Mouse (Mus musculus) 416B (cell line): ENCODE results near the gene Mxi1.

ENCODE experiments used
- DNase-seq: peaks from one replicate; pipeline ENCODE4 v3.0.0; 2011; ENCODE audit warnings: low read depth

Gene Mxi1

DNA sequence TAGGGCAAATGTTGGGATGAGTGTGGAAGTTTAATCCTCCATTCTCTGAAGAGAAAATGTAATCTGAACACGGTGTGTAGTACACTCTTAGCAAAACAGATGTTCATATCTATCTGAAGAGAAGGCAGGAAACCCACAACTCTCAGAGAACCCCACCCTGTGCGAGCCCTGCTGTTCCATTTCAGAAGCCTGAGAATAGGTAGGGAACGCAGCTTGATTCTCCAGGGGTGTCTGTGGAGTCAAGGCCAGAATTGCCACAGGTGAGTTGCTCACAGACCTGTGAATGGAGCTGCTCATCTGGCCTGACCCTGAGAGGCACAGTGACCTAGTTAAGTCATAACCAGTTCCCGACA is 10.5 kb upstream of the Mxi1 start:
- no peak for DNase-seq

DNA sequence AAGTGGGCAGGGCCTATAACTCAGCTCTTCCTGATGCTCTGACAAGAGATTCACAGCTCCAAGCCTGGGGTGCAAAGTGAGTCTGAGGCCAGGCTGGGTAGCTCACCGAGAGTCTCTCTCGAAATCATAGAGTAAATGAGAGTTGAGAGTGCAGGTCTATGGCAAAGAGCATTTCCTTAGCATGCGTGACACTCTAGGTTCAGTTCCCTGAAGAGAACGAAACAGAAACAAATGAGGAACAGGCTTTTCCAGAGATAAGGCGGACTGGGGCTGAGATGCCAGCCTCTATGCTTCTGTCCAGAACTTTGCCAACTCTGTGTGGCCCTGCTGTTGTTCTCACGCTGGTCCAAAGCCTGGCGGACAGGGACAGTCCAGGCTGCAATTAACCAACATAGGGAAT is 6.9 kb upstream of the Mxi1 start:
- DNase-seq, result no peak

DNA sequence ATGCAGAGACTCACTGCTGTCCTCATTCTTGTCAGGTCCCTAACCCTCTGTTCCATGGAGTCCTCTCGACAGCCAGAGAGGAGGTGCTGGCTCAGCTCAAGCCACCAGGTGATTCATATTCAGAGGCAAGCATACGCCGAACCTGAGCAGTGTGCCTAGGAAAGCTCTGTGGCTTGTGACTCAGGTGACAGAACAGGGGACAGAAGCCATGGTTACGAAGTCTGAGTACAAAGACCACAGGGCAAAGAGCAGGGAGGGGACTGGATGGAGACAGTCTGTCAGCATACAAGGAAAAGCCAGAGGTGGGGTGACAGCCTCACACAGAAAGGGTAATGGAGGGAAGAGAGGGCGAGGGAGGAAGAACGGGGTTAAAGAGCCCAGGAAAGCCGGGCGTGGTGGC is 4.7 kb upstream of the Mxi1 start:
- no peak for DNase-seq

DNA sequence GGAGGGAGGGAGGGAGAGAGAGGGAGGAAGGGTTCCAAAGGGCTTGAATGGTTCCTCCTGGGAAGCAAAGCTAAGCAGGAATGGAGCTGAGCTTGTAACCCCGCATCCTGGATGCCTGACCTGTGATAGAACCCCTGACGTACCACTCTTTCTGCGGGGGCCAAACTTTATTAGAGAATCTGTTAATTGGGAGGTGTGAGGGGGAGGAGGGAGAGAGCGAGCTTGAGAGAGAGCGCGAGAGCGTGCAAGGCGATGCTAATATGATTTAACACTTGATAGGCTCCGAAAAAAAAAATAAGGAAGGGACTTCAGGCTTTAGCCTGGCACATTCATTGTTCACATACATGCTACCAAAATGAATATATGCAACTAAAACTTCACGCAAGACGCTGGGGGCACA is 3.6 kb upstream of the Mxi1 start:
- no peak for DNase-seq

DNA sequence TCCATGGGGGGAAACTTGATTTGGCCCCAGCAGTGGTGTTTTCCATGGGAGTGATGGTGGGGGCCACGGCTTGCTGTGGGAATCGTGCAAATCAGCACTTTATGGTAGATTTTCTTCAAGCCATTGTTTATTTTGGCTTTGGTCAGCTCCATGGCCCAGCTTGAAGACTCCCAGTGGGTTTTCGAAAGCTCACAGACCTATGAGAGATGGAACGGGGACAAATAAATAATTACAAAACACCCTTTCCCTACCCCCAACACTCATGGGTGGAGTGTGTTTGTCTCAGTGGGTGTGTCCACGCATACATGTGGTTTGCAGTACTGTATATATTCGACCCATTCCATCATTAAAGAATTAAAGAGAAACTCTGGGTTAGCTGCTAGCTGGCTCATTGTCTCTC is 3.1 kb upstream of the Mxi1 start:
- no peak for DNase-seq

DNA sequence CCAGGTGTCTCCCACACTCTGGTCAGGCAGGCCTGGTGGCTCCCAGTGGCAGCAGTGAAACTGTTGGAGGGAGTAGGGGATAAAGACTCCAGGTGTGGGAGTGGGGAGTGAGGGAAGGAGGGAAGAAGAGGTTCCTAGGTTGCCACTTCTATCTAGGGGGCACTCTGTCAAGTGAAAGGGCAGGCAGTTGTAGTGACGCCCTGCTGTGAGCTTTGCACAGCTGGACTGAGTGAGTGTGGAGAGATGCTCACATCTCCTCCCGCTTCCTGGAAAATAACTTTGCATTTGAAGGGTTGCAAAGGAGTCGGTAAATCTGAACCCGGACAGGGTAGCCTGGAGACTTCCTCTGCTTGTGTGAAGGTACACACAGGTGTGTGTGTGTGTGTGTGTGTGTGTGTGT is 687 bp upstream of the Mxi1 start:
- DNase-seq, result no peak

DNA sequence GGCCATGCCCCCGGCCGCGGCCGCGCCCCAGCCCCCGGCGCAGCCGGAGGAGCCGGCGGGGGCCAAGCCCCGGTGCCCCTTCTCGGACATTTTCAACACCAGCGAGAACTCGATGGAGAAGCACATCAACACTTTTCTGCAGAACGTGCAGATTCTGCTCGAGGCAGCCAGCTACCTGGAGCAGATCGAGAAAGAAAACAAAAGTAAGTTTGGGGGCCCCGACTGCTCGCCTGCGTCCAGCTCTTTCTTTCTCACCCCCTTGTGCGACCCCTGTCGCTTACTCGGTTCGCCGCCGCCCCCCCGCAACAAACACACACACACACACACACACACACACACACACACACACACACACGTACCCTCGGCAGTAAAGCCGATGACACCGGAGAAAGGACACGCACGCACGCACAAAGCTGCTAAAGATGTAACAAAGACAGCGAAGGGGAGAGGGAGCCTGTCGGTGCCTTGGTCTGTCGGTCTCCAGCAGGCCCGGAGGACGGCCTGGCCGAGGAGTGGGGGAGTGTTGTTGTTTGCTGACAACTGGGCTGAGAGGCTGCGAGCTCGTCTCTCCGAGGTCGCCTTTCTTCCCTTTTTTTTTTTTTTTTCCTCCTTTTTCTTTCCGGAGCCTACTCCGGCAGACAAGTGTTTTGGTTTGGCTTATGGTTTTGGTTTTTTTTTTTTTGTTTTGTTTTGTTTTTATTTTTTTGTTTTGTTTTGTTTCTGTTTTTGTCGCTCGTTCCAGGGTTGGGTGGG is 629 bp downstream of the Mxi1 start:
- peak; percentile 70 for DNase-seq

DNA sequence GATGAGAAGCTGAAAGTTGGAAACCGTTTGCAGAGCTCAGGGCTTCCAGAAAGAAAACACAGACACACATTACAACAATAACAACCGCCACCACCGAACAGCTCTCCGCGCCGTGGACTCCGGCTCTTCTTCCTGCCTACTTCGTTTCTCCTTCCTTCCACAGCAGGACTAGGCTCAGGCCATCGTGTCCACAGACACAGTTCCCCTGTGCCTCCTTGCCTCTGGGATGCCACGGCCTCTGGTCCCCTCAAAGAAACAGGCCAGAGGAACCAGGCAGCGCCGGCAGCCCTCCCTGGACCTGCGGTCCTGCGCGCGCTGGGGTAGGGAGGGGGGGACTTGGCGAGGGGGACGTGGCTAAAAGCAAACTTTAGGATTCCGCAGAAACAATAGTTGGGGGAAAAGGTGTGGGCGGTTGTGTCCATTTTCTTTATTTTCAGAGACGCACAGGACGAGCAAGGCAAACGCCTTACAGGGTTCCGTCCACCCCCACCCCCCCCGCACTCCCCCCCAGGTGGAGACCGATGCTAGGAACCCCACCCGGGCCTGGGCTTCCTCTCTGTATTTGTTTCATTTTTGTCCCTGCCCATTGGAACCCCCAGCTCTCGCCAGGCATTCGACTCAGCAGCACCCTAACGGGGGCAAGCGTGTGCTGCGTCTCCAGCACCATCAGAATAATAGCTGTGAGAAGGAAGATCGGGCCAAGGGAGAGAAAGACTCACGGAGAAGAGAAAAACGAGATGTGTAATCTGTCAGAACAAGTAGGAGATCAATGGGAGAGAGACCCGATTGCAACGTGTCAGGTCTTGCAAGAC is 1.4 kb downstream of the Mxi1 start:
- DNase-seq, result peak; percentile 68

DNA sequence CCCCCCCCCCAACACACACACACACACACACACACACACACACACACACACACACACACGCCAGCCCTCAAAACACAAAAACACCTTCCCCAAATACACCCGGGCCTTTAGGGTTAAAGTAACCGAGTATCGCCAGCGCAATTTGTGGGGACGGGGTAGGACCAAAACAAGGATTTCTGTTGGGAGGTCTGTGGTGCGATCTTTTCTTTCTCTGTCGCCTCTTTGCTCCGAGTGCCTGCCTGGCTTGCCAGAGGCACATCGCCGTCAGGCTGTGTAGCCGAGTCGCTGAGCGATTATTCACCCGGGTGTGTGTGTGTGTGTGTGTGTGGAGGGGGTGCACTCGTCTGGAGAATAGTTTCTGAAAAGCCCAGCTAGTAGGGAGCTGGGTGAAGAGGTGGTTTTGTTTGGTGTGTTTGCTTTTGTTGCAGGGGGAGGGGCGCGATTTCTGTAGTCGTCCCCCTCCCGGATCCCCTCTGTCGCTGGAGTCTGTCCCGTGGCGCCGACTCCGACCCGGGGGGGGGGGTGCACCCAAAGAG is 2.1 kb downstream of the Mxi1 start:
- peak; percentile 75 for DNase-seq

DNA sequence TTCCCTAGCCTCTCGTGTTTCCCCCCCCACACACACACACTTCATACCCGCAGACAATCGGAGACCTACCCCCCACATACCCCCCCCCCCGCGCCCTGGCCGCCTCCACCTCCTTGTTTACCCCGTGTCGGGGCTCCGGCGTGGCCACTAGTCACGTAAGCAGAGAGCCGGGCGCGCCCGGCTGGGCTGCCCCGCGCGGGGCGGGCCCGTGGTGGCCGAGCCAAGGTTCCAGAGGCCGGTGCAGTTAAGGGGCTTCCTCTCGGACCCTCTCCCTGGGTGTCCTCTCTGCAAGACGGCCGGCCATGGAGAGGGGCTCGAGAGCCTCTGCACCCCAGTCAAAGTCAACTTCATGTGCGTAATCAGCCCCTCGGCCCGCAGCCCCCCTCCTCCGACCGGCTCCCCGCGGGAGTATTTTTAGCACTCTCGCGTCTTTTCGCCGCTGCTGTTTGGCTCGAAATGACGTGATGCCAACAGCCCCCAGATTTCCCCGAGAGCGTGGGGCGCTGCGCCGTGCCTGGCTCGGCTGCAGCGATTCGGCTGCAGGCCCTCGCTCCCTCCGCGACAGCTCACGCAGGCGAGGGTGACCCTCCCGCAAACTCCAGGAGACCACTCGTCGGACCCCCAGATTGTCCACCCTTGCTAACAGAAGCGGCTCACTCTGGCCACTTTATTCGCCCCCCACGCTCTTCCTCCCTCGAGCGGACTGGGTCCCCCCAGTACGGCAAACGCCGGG is 2.8 kb downstream of the Mxi1 start:
- peak; percentile 81 for DNase-seq

DNA sequence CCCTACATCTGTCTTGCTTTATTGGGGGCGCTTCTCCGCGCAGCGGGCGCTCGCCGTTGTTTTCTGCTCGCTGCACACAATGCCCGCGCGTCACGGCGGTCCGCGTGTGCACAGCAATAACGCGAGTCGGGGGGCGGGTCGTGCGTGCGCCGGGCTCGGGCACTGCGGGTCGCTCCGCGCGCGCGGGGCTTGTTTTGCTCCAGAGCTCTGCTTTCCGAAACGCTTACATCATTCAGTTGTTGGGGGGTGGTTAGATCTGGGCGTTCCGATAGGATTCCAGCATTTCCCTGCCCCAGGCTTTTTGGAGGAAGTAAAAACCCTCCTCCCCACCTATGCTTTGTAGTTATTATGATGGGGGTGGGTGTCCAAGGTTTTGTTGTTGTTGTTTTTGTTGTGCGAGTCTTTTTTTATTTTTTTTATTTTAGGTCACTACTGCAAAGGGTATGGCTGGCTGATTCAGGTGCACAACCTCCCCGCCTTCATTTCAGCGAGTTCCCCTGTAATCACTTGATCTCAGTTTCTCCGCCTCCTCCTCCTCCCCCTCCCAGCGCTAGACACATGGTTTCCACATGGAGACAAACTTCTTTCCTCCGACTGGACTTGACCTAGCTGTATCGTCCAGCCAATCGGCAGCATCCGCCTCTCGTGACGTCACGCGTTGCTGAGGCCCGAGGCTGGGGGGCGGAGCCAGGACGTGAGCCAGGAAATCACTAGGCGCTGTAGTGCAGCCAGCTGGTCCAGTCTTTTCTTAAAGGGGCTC is 3.5 kb downstream of the Mxi1 start:
- DNase-seq, result peak; percentile 99

DNA sequence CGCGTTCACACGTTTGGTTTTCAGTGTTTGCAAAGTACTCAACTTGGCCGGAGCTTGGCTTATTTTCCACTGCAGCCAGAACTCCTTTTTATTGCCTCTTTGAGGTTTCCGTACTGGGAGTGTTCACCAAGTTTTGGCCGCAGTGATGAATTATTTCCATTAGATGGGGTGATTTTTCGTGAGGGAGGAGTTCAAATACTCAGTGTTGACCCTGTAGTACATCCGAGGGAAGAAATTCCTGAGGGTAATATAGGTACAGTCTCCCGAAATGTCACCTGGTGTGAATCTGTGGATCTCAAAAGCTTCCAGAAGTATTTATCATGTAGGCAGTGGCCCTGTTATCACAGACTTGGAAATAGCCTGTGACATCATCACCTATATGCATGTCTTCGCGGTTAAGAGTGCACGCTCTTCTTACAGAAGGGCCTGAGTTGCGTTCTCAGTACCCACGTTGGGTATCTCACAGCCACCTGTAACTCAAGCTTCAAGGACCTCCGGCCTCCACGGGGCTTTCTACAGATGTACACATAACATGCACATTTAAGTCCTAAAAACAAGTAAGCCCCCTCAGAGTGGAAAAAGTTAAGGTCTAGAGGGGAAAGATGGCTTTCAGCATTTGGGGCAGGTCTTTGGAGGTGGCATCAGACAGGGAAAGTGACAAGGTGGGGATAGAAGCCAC is 4.4 kb downstream of the Mxi1 start:
- DNase-seq, result no peak

DNA sequence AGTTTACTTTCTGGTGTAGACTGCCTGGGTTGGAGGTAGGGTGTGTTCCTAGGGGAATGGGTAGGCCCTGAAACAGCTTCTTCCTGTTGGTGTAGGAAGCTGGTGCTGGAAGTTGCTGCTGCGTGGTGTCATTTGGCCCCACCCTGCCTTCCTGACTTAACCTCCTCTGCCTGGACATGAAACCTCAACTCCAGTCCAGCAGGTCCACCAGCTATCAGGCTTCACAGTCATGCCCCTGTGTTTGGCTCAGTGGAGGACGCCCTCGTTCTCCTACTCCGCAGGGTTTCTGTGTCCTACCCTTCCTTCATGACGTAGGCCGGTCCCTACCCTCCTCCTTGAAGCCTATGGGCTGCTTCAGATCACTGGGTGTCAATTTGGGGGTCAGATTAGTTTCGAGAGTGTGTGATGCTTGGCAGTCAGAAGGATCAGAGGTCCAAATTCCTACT is 4.9 kb downstream of the Mxi1 start:
- DNase-seq, result peak; percentile 46

DNA sequence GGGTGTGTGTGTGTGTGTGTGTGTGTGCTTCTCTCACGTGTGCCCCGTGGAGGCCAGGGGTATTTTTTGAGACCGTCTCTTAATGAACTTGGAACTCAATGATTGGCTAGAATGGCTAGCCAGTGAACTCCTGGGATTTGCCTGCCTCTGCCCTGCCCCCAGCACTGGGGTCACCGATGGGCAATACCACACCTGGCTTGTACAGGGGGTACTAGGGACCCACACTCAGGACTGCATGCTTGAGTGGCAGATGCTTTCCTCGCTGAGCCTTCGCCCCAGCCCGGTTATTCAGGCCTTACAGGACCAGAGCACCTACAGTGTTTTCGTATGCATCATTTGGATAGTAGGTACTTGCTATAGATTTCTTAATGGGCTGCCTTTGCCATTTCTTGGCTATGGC is 5.8 kb downstream of the Mxi1 start:
- no peak for DNase-seq

DNA sequence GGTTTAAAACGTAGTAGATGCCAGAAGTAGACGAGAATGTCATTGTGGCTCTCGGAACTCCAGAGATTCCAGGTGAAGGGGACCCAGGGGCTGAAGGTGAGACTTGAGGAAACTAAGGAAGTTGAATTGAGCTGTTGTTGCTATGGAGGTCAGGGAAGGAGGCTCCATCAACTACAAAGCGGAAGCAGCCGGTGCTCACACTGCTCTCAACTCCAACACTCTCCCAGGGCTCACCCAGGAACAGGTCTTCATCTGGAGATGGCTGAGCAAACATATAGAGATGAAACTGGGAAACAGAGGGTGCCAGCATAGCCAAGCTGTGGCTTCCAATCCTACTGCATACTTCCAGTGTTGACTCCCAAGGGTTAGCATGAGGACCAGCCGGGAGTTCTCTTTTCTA is 6.6 kb downstream of the Mxi1 start:
- no peak for DNase-seq

DNA sequence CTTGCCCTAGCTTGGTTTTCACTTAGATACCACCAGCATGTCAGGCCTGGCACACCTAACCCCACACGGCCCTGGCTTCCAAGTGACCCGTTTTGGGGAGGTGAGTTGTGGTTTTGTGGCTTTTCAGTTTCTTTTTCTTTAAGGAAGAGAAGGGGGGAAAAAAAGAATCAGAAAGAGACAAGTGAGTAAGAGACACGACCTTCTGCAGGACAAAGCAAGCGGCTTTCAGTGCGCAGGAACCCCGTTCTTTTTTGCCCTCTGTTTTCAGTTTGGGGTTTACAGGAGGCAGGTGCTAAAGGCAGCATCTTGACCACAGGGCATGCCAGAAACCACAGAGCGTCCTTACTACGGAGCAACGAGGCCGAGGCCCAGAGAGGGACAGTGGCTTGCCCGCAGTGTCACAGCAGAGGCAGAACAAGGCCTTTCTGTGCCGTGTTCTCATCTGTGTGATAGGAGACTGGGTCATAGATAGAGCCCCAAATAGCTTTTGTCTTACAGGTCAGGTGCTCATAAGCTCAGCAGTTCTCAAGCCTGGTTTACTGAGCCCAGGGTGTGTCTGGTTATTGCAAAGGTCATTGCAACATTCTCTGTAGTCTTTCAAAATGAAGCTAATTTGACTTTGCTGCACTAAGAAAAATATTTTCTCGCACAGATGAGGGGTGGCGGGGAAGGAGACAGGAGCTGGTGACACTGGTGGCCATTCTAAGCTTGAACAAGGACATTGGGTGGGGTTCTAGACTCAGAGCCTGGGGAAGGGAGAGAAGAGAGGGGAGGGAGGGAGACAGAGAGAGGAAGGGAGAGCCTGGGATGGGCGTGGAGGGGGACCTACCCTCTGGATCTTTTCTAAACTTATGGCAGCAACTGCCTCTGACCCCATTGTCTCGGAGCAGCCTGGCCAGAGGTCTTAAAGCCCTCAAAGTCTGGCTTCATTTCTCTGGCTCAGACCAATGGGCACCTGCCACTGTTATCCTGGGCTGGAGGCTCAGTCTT is 8.1 kb downstream of the Mxi1 start:
- DNase-seq, result peak; percentile 70

DNA sequence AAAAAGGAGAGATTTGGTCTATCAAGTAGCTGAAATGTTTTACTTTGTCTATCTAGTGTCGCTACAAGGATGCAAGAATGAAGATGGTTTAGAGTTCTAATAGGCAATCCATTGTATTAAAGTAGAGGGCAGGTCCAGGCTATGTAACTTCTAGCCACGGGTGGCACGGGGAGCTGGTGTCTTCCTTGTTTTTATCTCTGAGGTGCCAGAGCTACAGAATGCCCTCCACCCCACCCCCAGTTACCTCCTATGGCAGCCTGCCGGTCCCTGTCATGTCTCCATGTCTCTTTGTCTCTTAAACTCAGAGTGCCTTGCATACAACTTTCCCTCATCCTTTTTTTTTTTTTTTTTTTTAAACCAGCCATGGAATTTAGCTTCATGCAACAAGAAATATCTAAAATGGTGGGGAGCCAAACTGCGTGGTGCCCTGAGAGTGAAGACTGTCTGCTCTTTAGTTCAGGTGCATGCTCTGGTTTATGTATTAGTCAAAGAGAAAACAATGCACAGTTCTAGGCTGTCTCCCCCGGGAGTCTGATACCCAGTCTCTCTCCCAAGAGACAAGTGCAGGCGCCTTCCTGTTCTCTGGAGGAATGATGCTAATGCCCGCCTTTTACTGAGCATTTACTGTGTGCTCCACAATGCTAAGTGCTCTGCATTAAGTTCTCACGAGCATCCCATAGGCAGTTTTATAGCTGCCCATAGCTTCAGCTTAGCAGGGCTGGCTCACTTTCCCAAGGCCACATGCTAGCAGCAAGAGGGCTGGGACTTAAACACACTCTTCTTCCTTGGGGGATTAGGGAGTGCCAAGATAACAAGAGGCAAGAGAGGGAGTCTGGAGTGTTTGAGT is 10.2 kb downstream of the Mxi1 start:
- no peak for DNase-seq

DNA sequence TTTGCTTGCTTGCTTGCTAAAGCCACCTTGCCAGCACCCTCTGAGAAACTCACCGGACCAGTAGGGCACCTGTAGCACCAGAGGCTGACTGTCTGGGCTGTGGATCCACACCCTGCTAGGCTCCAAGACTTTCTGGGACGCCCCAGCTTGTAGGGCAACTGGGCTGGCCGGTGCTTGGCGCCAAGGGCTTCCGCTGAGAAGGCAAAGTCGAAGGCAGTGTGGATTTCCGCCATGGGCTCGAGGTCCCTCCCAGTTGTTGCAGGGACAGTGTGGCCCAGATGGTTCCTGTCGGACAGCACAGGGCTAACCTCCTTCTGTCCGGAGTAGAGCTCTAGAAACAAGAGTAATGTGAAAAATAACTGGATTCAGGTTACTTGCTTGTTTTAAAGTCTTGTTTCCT is 11.0 kb downstream of the Mxi1 start:
- DNase-seq, result no peak

DNA sequence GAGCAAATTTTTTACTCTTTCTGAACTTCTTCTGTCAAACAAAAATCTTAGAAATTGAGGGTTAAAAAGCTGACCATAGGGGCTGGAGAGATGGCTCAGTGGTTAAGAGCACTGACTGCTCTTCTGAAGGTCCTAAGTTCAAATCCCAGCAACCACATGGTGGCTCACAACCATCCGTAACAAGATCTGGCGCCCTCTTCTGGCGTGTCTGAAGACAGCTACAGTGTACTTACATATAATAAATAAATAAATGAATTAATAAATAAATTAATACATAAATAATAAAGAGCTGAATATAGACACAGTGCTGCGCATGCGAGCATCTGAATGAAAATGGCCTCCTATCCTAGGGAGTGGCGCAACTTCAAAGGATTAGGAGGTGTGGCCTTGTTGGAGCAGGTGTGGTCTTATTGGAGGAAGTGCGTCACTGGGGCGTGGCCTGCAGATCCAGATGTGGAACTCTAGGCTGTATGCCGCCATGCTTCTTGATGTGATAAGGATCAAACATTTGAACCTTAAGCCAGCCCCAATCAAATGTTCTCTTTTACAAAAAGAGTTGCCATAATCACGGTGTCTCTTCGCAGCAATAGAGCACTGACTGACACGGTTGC is 12.2 kb downstream of the Mxi1 start:
- peak; percentile 64 for DNase-seq
